Mouse (Mus musculus) CH12.LX (cell line): ENCODE results near the gene Ptges3.

ENCODE experiments used
- BHLHE40 ChIP-seq: IDR thresholded peaks from 2 replicates; pipeline ENCODE4 v1.6.1; 2011; ENCODE audit warnings: mild to moderate bottlenecking, low read depth, low read length, improper control_type of control experiment
- CTCF ChIP-seq, 2 experiments: IDR thresholded peaks in 1 of 2; conservative IDR thresholded peaks in 1 of 2; 2 replicates each; pipeline ENCODE4 v1.5.1; 2011 to 2012; ENCODE audit warnings: low read depth in 2 of 2, low read length in 2 of 2, improper control_type of control experiment in 1 of 2, inconsistent platforms in 1 of 2, mild to moderate bottlenecking in 1 of 2, moderate library complexity in 1 of 2
- ZNF384 ChIP-seq: IDR thresholded peaks from 2 replicates; pipeline ENCODE4 v1.6.1; 2012; ENCODE audit warnings: low read depth, low read length, improper control_type of control experiment, inconsistent platforms

DNA sequence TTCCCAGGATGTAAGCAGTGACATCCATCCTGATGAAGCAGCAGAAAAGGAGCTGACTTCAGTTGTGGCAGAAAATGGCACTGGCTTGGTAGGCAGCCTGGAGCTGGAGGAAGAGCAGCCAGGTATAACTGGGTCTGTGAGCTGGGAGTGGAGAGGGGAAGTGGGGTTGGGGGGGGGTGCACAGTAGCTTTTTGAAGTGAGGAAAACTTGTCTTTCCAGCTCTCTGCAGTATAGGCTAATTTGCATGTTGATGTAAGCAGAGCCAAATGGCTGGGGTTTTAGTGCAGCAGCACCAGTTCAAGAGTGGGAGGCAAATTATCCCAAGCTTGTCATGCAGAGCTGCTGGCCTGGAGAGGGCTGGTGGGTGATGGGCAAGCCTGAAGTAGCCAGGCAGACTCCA lies 52.5 kb downstream of the Ptges3 start:
- TF ChIP-seq ZNF384 (no peak), BHLHE40 (no peak), CTCF (conservative IDR thresholded peaks at IDR 0.05 in 1 of 2, IDR thresholded peaks at IDR 0.05 in 1 of 2; ENCODE audit: low read depth in 2 of 2, low read length in 2 of 2) (no peak)
